Mouse (Mus musculus): Measurements from ENCODE around the gene Pex10. TPM values are rescaled to one million over a fixed set of nuclear protein-coding genes. Genes with fewer than 3 reads are reported as not detected.

Pex10 gene
- total and polyA plus RNA-seq, 2 experiments from 2014 or later, result 12.2 to 15.7 TPM

- H3K36me3 ChIP-seq (ENCODE audit: insufficient read depth, low read length), result peaks cover 7% of the 10 kb centered on the region; the same call in 1 of the 2 replicates
- no peak for DNase-seq (ENCODE audit: low spot score)
- no peak overlapping the region for H3K9ac ChIP-seq (replicated peaks; ENCODE audit: low read length, poor library complexity, severe bottlenecking)
- no peak overlapping the region for H3K27ac ChIP-seq (ENCODE audit: low read depth, low read length)
- ATAC-seq (ENCODE audit: low FRiP score), result no peak
- H3K4me3 ChIP-seq (ENCODE audit: low read depth, low read length), result no peak overlapping the region
- no peaks in the 10 kb centered on the region for H3K27me3 ChIP-seq (ENCODE audit: insufficient read depth, low read length)
- no peaks in the 10 kb centered on the region for H3K9me3 ChIP-seq (ENCODE audit: low read length)
- no peak overlapping the region for H3K4me2 ChIP-seq (ENCODE audit: low read depth, low read length, poor library complexity, severe bottlenecking)
- WGBS, result 93% methylated on average over 19 of the region's 19 CpGs
- TF ChIP-seq CTCF (IDR thresholded peaks at IDR 0.05), result no peak
- H3K4me1 ChIP-seq (ENCODE audit: insufficient read depth, low read length), result no peaks in the 10 kb centered on the region
Measured at GRCm38 (mm10) chr4:155092718-155093430, 26.1 kb downstream of the Pex10 start.

- no peak overlapping the region for H3K4me3 ChIP-seq (ENCODE audit: low read depth, low read length)
- H3K36me3 ChIP-seq (ENCODE audit: insufficient read depth, low read length), result peaks cover 7% of the 10 kb centered on the region; the same call in 1 of the 2 replicates
- DNase-seq (ENCODE audit: low spot score) (no peak), ATAC-seq (ENCODE audit: low FRiP score) (no peak)
- H3K4me1 ChIP-seq (ENCODE audit: insufficient read depth, low read length), result no peaks in the 10 kb centered on the region
- TF ChIP-seq CTCF (IDR thresholded peaks at IDR 0.05), result no peak
- 86% methylated on average over 7 of the region's 7 CpGs for WGBS
- H3K9me3 ChIP-seq (ENCODE audit: low read length), result no peaks in the 10 kb centered on the region
- no peaks in the 10 kb centered on the region for H3K27me3 ChIP-seq (ENCODE audit: insufficient read depth, low read length)
- no peak overlapping the region for H3K9ac ChIP-seq (replicated peaks; ENCODE audit: low read length, poor library complexity, severe bottlenecking)
- no peak overlapping the region for H3K27ac ChIP-seq (ENCODE audit: low read depth, low read length)
- H3K4me2 ChIP-seq (ENCODE audit: low read depth, low read length, poor library complexity, severe bottlenecking), result no peak overlapping the region
Measured at GRCm38 (mm10) chr4:155093431-155094149, 26.8 kb downstream of the Pex10 start.

- TF ChIP-seq CTCF (IDR thresholded peaks at IDR 0.05), result peak; percentile 60
- peaks cover 7% of the 10 kb centered on the region; the same call in 1 of the 2 replicates for H3K36me3 ChIP-seq (ENCODE audit: insufficient read depth, low read length)
- no peak overlapping the region for H3K9ac ChIP-seq (replicated peaks; ENCODE audit: low read length, poor library complexity, severe bottlenecking)
- H3K27ac ChIP-seq (ENCODE audit: low read depth, low read length), result no peak overlapping the region
- no peak for ATAC-seq (ENCODE audit: low FRiP score)
- no peak overlapping the region for H3K4me2 ChIP-seq (ENCODE audit: low read depth, low read length, poor library complexity, severe bottlenecking)
- H3K4me3 ChIP-seq (ENCODE audit: low read depth, low read length), result no peak overlapping the region
- no peaks in the 10 kb centered on the region for H3K9me3 ChIP-seq (ENCODE audit: low read length)
- WGBS, result 77% methylated on average over 3 of the region's 3 CpGs
- H3K4me1 ChIP-seq (ENCODE audit: insufficient read depth, low read length), result no peaks in the 10 kb centered on the region
- H3K27me3 ChIP-seq (ENCODE audit: insufficient read depth, low read length), result no peaks in the 10 kb centered on the region
- DNase-seq (ENCODE audit: low spot score), result no peak
Measured at GRCm38 (mm10) chr4:155094565-155094964, 27.7 kb downstream of the Pex10 start.

GRCm38 (mm10) chr4:155095238-155095900 lies 28.6 kb downstream of the Pex10 start:
- Histone ChIP-seq H3K27me3 (ENCODE audit: insufficient read depth, low read length) (no peaks in the 10 kb centered on the region), H3K4me1 (ENCODE audit: insufficient read depth, low read length) (no peaks in the 10 kb centered on the region), H3K4me2 (ENCODE audit: low read depth, low read length, poor library complexity, severe bottlenecking) (no peak overlapping the region), H3K9me3 (ENCODE audit: low read length) (no peaks in the 10 kb centered on the region), H3K27ac (ENCODE audit: low read depth, low read length) (0 out of 2 replicates have a peak overlapping the region, but pooled peaks have one; percentile 47), H3K4me3 (ENCODE audit: low read depth, low read length) (no peak overlapping the region), H3K9ac (replicated peaks; ENCODE audit: low read length, poor library complexity, severe bottlenecking) (no peak overlapping the region), H3K36me3 (ENCODE audit: insufficient read depth, low read length) (peaks cover 7% of the 10 kb centered on the region; the same call in 1 of the 2 replicates)
- DNase-seq (ENCODE audit: low spot score) (peak; percentile 94), ATAC-seq (ENCODE audit: low FRiP score) (peak; percentile 79)
- TF ChIP-seq CTCF (IDR thresholded peaks at IDR 0.05), result peak; percentile 100
- WGBS, result 28% methylated on average over 8 of the region's 8 CpGs

- Histone ChIP-seq H3K36me3 (ENCODE audit: insufficient read depth, low read length) (peaks cover 5% of the 10 kb centered on the region; the same call in 1 of the 2 replicates), H3K4me1 (ENCODE audit: insufficient read depth, low read length) (no peaks in the 10 kb centered on the region), H3K9me3 (ENCODE audit: low read length) (no peaks in the 10 kb centered on the region), H3K27me3 (ENCODE audit: insufficient read depth, low read length) (no peaks in the 10 kb centered on the region), H3K9ac (replicated peaks; ENCODE audit: low read length, poor library complexity, severe bottlenecking) (no peak overlapping the region), H3K4me2 (ENCODE audit: low read depth, low read length, poor library complexity, severe bottlenecking) (no peak overlapping the region), H3K4me3 (ENCODE audit: low read depth, low read length) (no peak overlapping the region), H3K27ac (ENCODE audit: low read depth, low read length) (no peak overlapping the region)
- 88% methylated on average over 8 of the region's 8 CpGs for WGBS
- TF ChIP-seq CTCF (IDR thresholded peaks at IDR 0.05), result no peak
- DNase-seq (ENCODE audit: low spot score), result no peak
- ATAC-seq (ENCODE audit: low FRiP score), result no peak
Measured at GRCm38 (mm10) chr4:155095967-155096366, 29.2 kb downstream of the Pex10 start.

All from midbrain, postnatal 0 days (tissue).